Comparison of ENCODE assay signal across 15 mouse cellular contexts in genomic region chr13:45917058-45918005, GRCm38 (mm10). TPM values are rescaled to one million over a fixed set of nuclear protein-coding genes. Genes with fewer than 3 reads are reported as not detected.
DNase-seq lines count a peak whose midpoint lies in the region; ATAC-seq lines count a peak whose summit lies in the region.
"Had no signal": no experiment of that assay in that cellular context is flagged by ENCODE, and none has a peak within 500 bp of the region (broad histone marks: within the 10 kb centered on the region; RNA-seq: fewer than 3 reads in every experiment).

No protein-coding gene starts in this region.

- no peaks in the 10 kb centered on the region for H3K27me3 ChIP-seq in kidney, embryonic 15.5 days
- H3K27me3 ChIP-seq: forebrain, embryonic 12.5 days; limb, embryonic 13.5 days had no signal

- DNase-seq in frontal cortex, postnatal 14 days (ENCODE audit: low spot score in 2 of 2) = no peak
- DNase-seq in kidney, adult 8-10 months = no peak
- DNase-seq in 416B (ENCODE audit: low read depth) = peak; percentile 55
- no peak for DNase-seq in embryo, embryonic 9.5 days (ENCODE audit: extremely low spot score)
- no peak for DNase-seq in adipocyte (ENCODE audit: low spot score)
- DNase-seq: gastrocnemius, postnatal 10 days; right cerebral cortex, postnatal 25 days; thymus, postnatal 14 days had no signal

- H3K9ac ChIP-seq in kidney, embryonic 15.5 days = no peak overlapping the region
- H3K9ac ChIP-seq: forebrain, embryonic 12.5 days; limb, embryonic 13.5 days had no signal

- H3K27ac ChIP-seq in kidney, embryonic 15.5 days = no peak overlapping the region
- H3K27ac ChIP-seq in brown adipose tissue, adult 24 weeks (replicated peaks; ENCODE audit: low read depth, low read length) = peak overlapping the region; percentile 41; the same call in 1 of the 2 replicates
- H3K27ac ChIP-seq: forebrain, embryonic 12.5 days; limb, embryonic 13.5 days; midbrain, embryonic 10.5 days had no signal

- ATAC-seq in frontal cortex, adult (ENCODE audit: low TSS enrichment) = 0 out of 2 replicates have a peak, but pooled peaks have one; percentile 7
- 0 out of 2 replicates have a peak, but pooled peaks have one; percentile 18 for ATAC-seq in kidney, embryonic 15.5 days (replicated peaks; ENCODE audit: low FRiP score)

- no peak overlapping the region for H3K4me2 ChIP-seq in kidney, embryonic 15.5 days
- H3K4me2 ChIP-seq: forebrain, embryonic 12.5 days; limb, embryonic 13.5 days had no signal

- H3K4me3 ChIP-seq in kidney, embryonic 15.5 days (replicated peaks) = no peak overlapping the region
- peak overlapping the region; percentile 35 for H3K4me3 ChIP-seq in brown adipose tissue, adult 24 weeks (ENCODE audit: insufficient read depth, low read depth, low read length)
- H3K4me3 ChIP-seq: forebrain, embryonic 12.5 days; limb, embryonic 13.5 days; midbrain, embryonic 10.5 days; myocyte had no signal

- no peaks in the 10 kb centered on the region for H3K9me3 ChIP-seq in kidney, embryonic 15.5 days (replicated peaks)
- H3K9me3 ChIP-seq: forebrain, embryonic 12.5 days; limb, embryonic 13.5 days; midbrain, embryonic 10.5 days had no signal

- peaks cover 16% of the 10 kb centered on the region for H3K4me1 ChIP-seq in kidney, embryonic 15.5 days
- H3K4me1 ChIP-seq in brown adipose tissue, adult 24 weeks (ENCODE audit: control insufficient read depth, insufficient read depth, insufficient read length, low read length) = peaks cover 34% of the 10 kb centered on the region
- H3K4me1 ChIP-seq: limb, embryonic 13.5 days; midbrain, embryonic 10.5 days had no signal

- no peaks in the 10 kb centered on the region for H3K36me3 ChIP-seq in kidney, embryonic 15.5 days
- H3K36me3 ChIP-seq: forebrain, embryonic 12.5 days; limb, embryonic 13.5 days; midbrain, embryonic 10.5 days had no signal

- WGBS in kidney, embryonic 15.5 days = 85% methylated on average over 21 of the region's 21 CpGs

RNA-seq across cellular contexts. Expression of gene Atxn1, which starts 47.5 kb away (rescaled TPM):
- polyA plus RNA-seq in kidney, embryonic 15.5 days (2015; fragmentation: Nextera tagmentation; extraction: Ambion mirVana) = 6.3 and 7.0 TPM in 2 replicates
- 7.0 and 7.2 TPM in 2 replicates for polyA plus RNA-seq in brown adipose tissue, adult 24 weeks (2012; ENCODE audit: insufficient read depth, insufficient read length, missing spikeins)
